ENCODE assay signal across 14 mouse cellular contexts in the genomic region with DNA sequence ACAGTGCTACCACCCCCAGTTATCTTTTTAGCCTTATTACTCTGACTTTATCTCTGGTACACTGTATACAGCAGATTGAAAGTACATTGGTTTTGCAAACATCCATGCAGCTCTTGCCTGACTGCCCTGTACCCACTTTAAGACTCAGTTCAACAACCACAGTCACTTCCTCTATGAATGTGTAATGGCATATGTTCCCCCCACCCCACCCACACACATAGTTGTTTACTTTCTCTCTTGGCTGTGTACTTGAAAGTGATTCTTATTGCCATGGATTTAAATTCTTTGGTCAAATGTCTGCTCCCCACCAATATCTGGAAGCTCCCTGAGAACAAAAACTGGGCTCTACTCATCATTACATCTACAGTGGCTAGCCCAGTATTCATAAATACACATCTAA. TPM values are rescaled to one million over a fixed set of nuclear protein-coding genes. Genes with fewer than 3 reads are reported as not detected.
A peak's percentile ranks its signal among the peaks of the same experiment; 100 is the strongest.
DNase-seq lines count a peak whose midpoint lies in the region; ATAC-seq lines count a peak whose summit lies in the region.
"Had no signal": no experiment of that assay in that cellular context is flagged by ENCODE, and none has a peak within 500 bp of the region (broad histone marks: within the 10 kb centered on the region; RNA-seq: fewer than 3 reads in every experiment).

No protein-coding gene starts in this region.

- DNase-seq in A20 (ENCODE audit: low read depth, low spot score): peak; percentile 64
- DNase-seq in CD4-positive helper T cell, adult 2 months (ENCODE audit: low read depth, low spot score): peak; percentile 53
- no peak for DNase-seq in adrenal gland, postnatal 25 days
- DNase-seq in ovary, adult 18-20 months (ENCODE audit: low spot score): no peak
- DNase-seq in neural tube, embryonic 10.5 days (ENCODE audit: extremely low spot score, low spot score): no peak
- DNase-seq: cerebellum, adult 9-11 months; gastrocnemius, postnatal 14 days; kidney, adult 11 months; kidney, postnatal 14 days; liver, embryonic 13.5 days; midbrain, embryonic 14.5 days; thymus, adult 2 months had no signal

- peak; percentile 71 for ATAC-seq in common myeloid progenitor, adult 5-6 weeks (replicated peaks; ENCODE audit: low read depth, poor library complexity, severe bottlenecking)
- ATAC-seq in monocyte, adult 5-6 weeks (replicated peaks; ENCODE audit: insufficient number of reproducible peaks, low FRiP score, low TSS enrichment, poor library complexity, severe bottlenecking): peak; percentile 73

RNA-seq across cellular contexts. Expression of a gene that starts 10.6 kb away (rescaled TPM):
- total RNA-seq in common myeloid progenitor, adult 5-6 weeks (2017): 41.2 and 60.5 TPM in 2 replicates
- 25.0 to 42.6 TPM (median 36.5 TPM) in 3 replicates for total RNA-seq in monocyte, adult 5-6 weeks (2017)
- 56.0 and 57.8 TPM in 2 replicates for total RNA-seq in adrenal gland, postnatal 25 days (2021)

Comparison
In these comparisons a context has a peak if more than half of its experiments do, and no peak if none do; other contexts are left out.
1. DNase-seq: peak in A20 (single experiment) and CD4-positive helper T cell, adult 2 months (single experiment); none in adrenal gland, postnatal 25 days (single experiment), ovary, adult 18-20 months (single experiment) and neural tube, embryonic 10.5 days (single experiment).